Mouse (Mus musculus): ENCODE measurements around the gene Hmgxb4. TPM values are rescaled to one million over a fixed set of nuclear protein-coding genes. Genes with fewer than 3 reads are reported as not detected.

Gene Hmgxb4
- polyA plus RNA-seq, 1 experiment, result 6.7 TPM

GRCm38 (mm10) chr8:74973904-74974303 is 19.3 kb upstream of the Hmgxb4 start:
- no peak for DNase-seq (ENCODE audit: low read depth in 1 of 2, low spot score in 2 of 2)
- Histone ChIP-seq H3K4me3 (ENCODE audit: extremely low read depth, insufficient read depth, insufficient read length) (no peak overlapping the region), H3K36me3 (ENCODE audit: control insufficient read depth, insufficient read depth, low read length) (no peaks in the 10 kb centered on the region), H3K4me1 (ENCODE audit: control insufficient read depth, insufficient read depth, insufficient read length) (no peaks in the 10 kb centered on the region), H3K27ac (ENCODE audit: insufficient read depth, low read length) (no peak overlapping the region), H3K27me3 (ENCODE audit: control insufficient read depth, insufficient read depth, low read length) (no peaks in the 10 kb centered on the region)
- TF ChIP-seq CTCF (IDR thresholded peaks at IDR 0.05; ENCODE audit: extremely low read depth, insufficient read depth, insufficient read length, insufficient replicate concordance), result no peak
- 78% methylated on average over 2 of the region's 2 CpGs for WGBS

GRCm38 (mm10) chr8:74977427-74977826 is 15.7 kb upstream of the Hmgxb4 start:
- H3K36me3 ChIP-seq (ENCODE audit: control insufficient read depth, insufficient read depth, low read length), result no peaks in the 10 kb centered on the region
- no peak for TF ChIP-seq CTCF (IDR thresholded peaks at IDR 0.05; ENCODE audit: extremely low read depth, insufficient read depth, insufficient read length, insufficient replicate concordance)
- TF ChIP-seq POLR2A (IDR thresholded peaks at IDR 0.05; ENCODE audit: low read depth, low read length), result no peak
- 68% methylated on average over 1 of the region's 1 CpGs for WGBS
- H3K4me1 ChIP-seq (ENCODE audit: control insufficient read depth, insufficient read depth, insufficient read length), result no peaks in the 10 kb centered on the region
- H3K27me3 ChIP-seq (ENCODE audit: control insufficient read depth, insufficient read depth, low read length), result no peaks in the 10 kb centered on the region
- H3K27ac ChIP-seq (ENCODE audit: insufficient read depth, low read length), result no peak overlapping the region
- no peak overlapping the region for H3K4me3 ChIP-seq (ENCODE audit: extremely low read depth, insufficient read depth, insufficient read length)
- no peak for DNase-seq (ENCODE audit: low read depth in 1 of 2, low spot score in 2 of 2)

- Histone ChIP-seq H3K36me3 (ENCODE audit: control insufficient read depth, insufficient read depth, low read length) (no peaks in the 10 kb centered on the region), H3K27ac (ENCODE audit: insufficient read depth, low read length) (no peak overlapping the region), H3K27me3 (ENCODE audit: control insufficient read depth, insufficient read depth, low read length) (no peaks in the 10 kb centered on the region), H3K4me1 (ENCODE audit: control insufficient read depth, insufficient read depth, insufficient read length) (no peaks in the 10 kb centered on the region), H3K4me3 (ENCODE audit: extremely low read depth, insufficient read depth, insufficient read length) (no peak overlapping the region)
- no peak for DNase-seq (ENCODE audit: low read depth in 1 of 2, low spot score in 2 of 2)
- WGBS, result 41% methylated on average over 9 of the region's 9 CpGs
- TF ChIP-seq CTCF (IDR thresholded peaks at IDR 0.05; ENCODE audit: extremely low read depth, insufficient read depth, insufficient read length, insufficient replicate concordance), result no peak
- no peak for TF ChIP-seq POLR2A (IDR thresholded peaks at IDR 0.05; ENCODE audit: low read depth, low read length)
Measured at GRCm38 (mm10) chr8:74980060-74980710, 13.0 kb upstream of the Hmgxb4 start.

GRCm38 (mm10) chr8:74980711-74981062 is 12.5 kb upstream of the Hmgxb4 start:
- Histone ChIP-seq H3K27me3 (ENCODE audit: control insufficient read depth, insufficient read depth, low read length) (no peaks in the 10 kb centered on the region), H3K27ac (ENCODE audit: insufficient read depth, low read length) (no peak overlapping the region), H3K4me3 (ENCODE audit: extremely low read depth, insufficient read depth, insufficient read length) (no peak overlapping the region), H3K36me3 (ENCODE audit: control insufficient read depth, insufficient read depth, low read length) (no peaks in the 10 kb centered on the region), H3K4me1 (ENCODE audit: control insufficient read depth, insufficient read depth, insufficient read length) (no peaks in the 10 kb centered on the region)
- TF ChIP-seq CTCF (IDR thresholded peaks at IDR 0.05; ENCODE audit: extremely low read depth, insufficient read depth, insufficient read length, insufficient replicate concordance), result peak; percentile 73; the same call in 1 of the 2 replicates
- no peak for TF ChIP-seq POLR2A (IDR thresholded peaks at IDR 0.05; ENCODE audit: low read depth, low read length)
- WGBS, result 2% methylated on average over 5 of the region's 5 CpGs
- peak; percentile 9 to 43 for DNase-seq (ENCODE audit: low read depth in 1 of 2, low spot score in 2 of 2)

- TF ChIP-seq CTCF (IDR thresholded peaks at IDR 0.05; ENCODE audit: extremely low read depth, insufficient read depth, insufficient read length, insufficient replicate concordance) (no peak), POLR2A (IDR thresholded peaks at IDR 0.05; ENCODE audit: low read depth, low read length) (no peak)
- Histone ChIP-seq H3K27me3 (ENCODE audit: control insufficient read depth, insufficient read depth, low read length) (no peaks in the 10 kb centered on the region), H3K36me3 (ENCODE audit: control insufficient read depth, insufficient read depth, low read length) (no peaks in the 10 kb centered on the region), H3K27ac (ENCODE audit: insufficient read depth, low read length) (no peak overlapping the region), H3K4me3 (ENCODE audit: extremely low read depth, insufficient read depth, insufficient read length) (no peak overlapping the region), H3K4me1 (ENCODE audit: control insufficient read depth, insufficient read depth, insufficient read length) (no peaks in the 10 kb centered on the region)
- no peak for DNase-seq (ENCODE audit: low read depth in 1 of 2, low spot score in 2 of 2)
- WGBS, result 80% methylated on average over 6 of the region's 6 CpGs
Measured at GRCm38 (mm10) chr8:74981809-74982208, 11.3 kb upstream of the Hmgxb4 start.

- DNase-seq (ENCODE audit: low read depth in 1 of 2, low spot score in 2 of 2), result no peak
- Histone ChIP-seq H3K27ac (ENCODE audit: insufficient read depth, low read length) (no peak overlapping the region), H3K27me3 (ENCODE audit: control insufficient read depth, insufficient read depth, low read length) (no peaks in the 10 kb centered on the region), H3K4me3 (ENCODE audit: extremely low read depth, insufficient read depth, insufficient read length) (no peak overlapping the region), H3K36me3 (ENCODE audit: control insufficient read depth, insufficient read depth, low read length) (no peaks in the 10 kb centered on the region), H3K4me1 (ENCODE audit: control insufficient read depth, insufficient read depth, insufficient read length) (no peaks in the 10 kb centered on the region)
- TF ChIP-seq CTCF (IDR thresholded peaks at IDR 0.05; ENCODE audit: extremely low read depth, insufficient read depth, insufficient read length, insufficient replicate concordance), result no peak
- TF ChIP-seq POLR2A (IDR thresholded peaks at IDR 0.05; ENCODE audit: low read depth, low read length), result no peak
- 89% methylated on average over 5 of the region's 5 CpGs for WGBS
Measured at GRCm38 (mm10) chr8:74987436-74987835, 5.7 kb upstream of the Hmgxb4 start.

GRCm38 (mm10) chr8:74990021-74990420 is 3.1 kb upstream of the Hmgxb4 start:
- WGBS, result 44% methylated on average over 15 of the region's 15 CpGs
- no peaks in the 10 kb centered on the region for H3K27me3 ChIP-seq (ENCODE audit: control insufficient read depth, insufficient read depth, low read length)
- no peaks in the 10 kb centered on the region for H3K4me1 ChIP-seq (ENCODE audit: control insufficient read depth, insufficient read depth, insufficient read length)
- TF ChIP-seq CTCF (IDR thresholded peaks at IDR 0.05; ENCODE audit: extremely low read depth, insufficient read depth, insufficient read length, insufficient replicate concordance) (no peak), POLR2A (IDR thresholded peaks at IDR 0.05; ENCODE audit: low read depth, low read length) (no peak)
- H3K27ac ChIP-seq (ENCODE audit: insufficient read depth, low read length), result no peak overlapping the region
- no peak for DNase-seq (ENCODE audit: low read depth in 1 of 2, low spot score in 2 of 2)
- no peak overlapping the region for H3K4me3 ChIP-seq (ENCODE audit: extremely low read depth, insufficient read depth, insufficient read length)
- no peaks in the 10 kb centered on the region for H3K36me3 ChIP-seq (ENCODE audit: control insufficient read depth, insufficient read depth, low read length)

Data from spleen, adult 2 months (tissue).